ENCODE assay signal across 22 mouse cellular contexts in genomic region chr13:3635076-3635475, GRCm38 (mm10). TPM values are rescaled to one million over a fixed set of nuclear protein-coding genes. Genes with fewer than 3 reads are reported as not detected.
DNase-seq lines count a peak whose midpoint lies in the region; ATAC-seq and TF ChIP-seq lines count a peak whose summit lies in the region.
"Had no signal": no experiment of that assay in that cellular context is flagged by ENCODE, and none has a peak within 500 bp of the region (broad histone marks: within the 10 kb centered on the region; RNA-seq: fewer than 3 reads in every experiment).

No protein-coding gene starts in this region.

- TF ChIP-seq EP300 in liver, postnatal 0 days (IDR thresholded peaks at IDR 0.05; ENCODE audit: low read depth), result no peak

- peak overlapping the region; percentile 87; the same call in 1 of the 2 replicates for H3K4me2 ChIP-seq in liver, postnatal 0 days (ENCODE audit: low read depth, low read length)
- H3K4me2 ChIP-seq in liver, embryonic 12.5 days, result no peak overlapping the region

- TF ChIP-seq CTCF in liver, postnatal 0 days (IDR thresholded peaks at IDR 0.05; ENCODE audit: low read depth), result no peak

- DNase-seq in cerebellum, adult 9-10 months, result peak; percentile 36
- DNase-seq in cerebellum, postnatal 4 days (ENCODE audit: low spot score in 2 of 2), result no peak
- peak; percentile 48 for DNase-seq in kidney, adult 11 months
- no peak for DNase-seq in kidney, adult 18-20 months
- DNase-seq in liver, postnatal 0 days, result no peak
- peak; percentile 60 to 66 for DNase-seq in kidney, postnatal 36 days
- DNase-seq in left cerebral cortex, postnatal 25 days (ENCODE audit: low spot score in 2 of 2), result no peak
- DNase-seq: cerebellum, postnatal 10 days; embryo, embryonic 11 days; gastrocnemius, postnatal 36 days; heart, postnatal 36 days; layer of hippocampus, adult 9-11 months; left cerebral cortex, postnatal 4 days; lung, adult 18-20 months; lung, postnatal 10 days had no signal

- 74% methylated on average over 3 of the region's 3 CpGs for WGBS in liver, postnatal 0 days (ENCODE audit: insufficient replicate concordance)
- 72% methylated on average over 3 of the region's 3 CpGs for WGBS in liver, embryonic 12.5 days (ENCODE audit: insufficient replicate concordance)

- H3K36me3 ChIP-seq in liver, postnatal 0 days (replicated peaks; ENCODE audit: insufficient read depth, low read length), result no peaks in the 10 kb centered on the region
- no peaks in the 10 kb centered on the region for H3K36me3 ChIP-seq in liver, embryonic 12.5 days
- H3K36me3 ChIP-seq: embryonic facial prominence, embryonic 13.5 days; forebrain, embryonic 12.5 days; heart, embryonic 15.5 days; limb, embryonic 15.5 days; midbrain, embryonic 12.5 days; neural tube, embryonic 12.5 days had no signal

- no peak overlapping the region for H3K27ac ChIP-seq in liver, postnatal 0 days (ENCODE audit: low read depth)
- H3K27ac ChIP-seq in liver, embryonic 12.5 days, result no peak overlapping the region
- H3K27ac ChIP-seq: embryonic facial prominence, embryonic 13.5 days; forebrain, embryonic 12.5 days; heart, embryonic 15.5 days; limb, embryonic 15.5 days; midbrain, embryonic 12.5 days; neural tube, embryonic 12.5 days had no signal

- no peak for ATAC-seq in liver, postnatal 0 days
- no peak for ATAC-seq in liver, embryonic 12.5 days

- H3K4me3 ChIP-seq in liver, postnatal 0 days (ENCODE audit: low read depth, low read length), result no peak overlapping the region
- H3K4me3 ChIP-seq in liver, embryonic 12.5 days, result no peak overlapping the region

- intact Hi-C loops in left cerebral cortex, postnatal 25 days (cut with DNase I), result no loop called here

- H3K4me1 ChIP-seq in liver, postnatal 0 days (ENCODE audit: insufficient read depth), result peaks cover 6% of the 10 kb centered on the region; the same call in 1 of the 2 replicates
- peaks cover 18% of the 10 kb centered on the region; the same call in 1 of the 2 replicates for H3K4me1 ChIP-seq in liver, embryonic 12.5 days
- H3K4me1 ChIP-seq: forebrain, embryonic 12.5 days; neural tube, embryonic 12.5 days had no signal

- H3K9ac ChIP-seq in liver, postnatal 0 days (replicated peaks), result no peak overlapping the region
- H3K9ac ChIP-seq in liver, embryonic 12.5 days, result no peak overlapping the region

- no peaks in the 10 kb centered on the region for H3K27me3 ChIP-seq in liver, postnatal 0 days (ENCODE audit: insufficient read depth, low read length)
- H3K27me3 ChIP-seq in liver, embryonic 12.5 days (replicated peaks), result 0 out of 2 replicates have a peak, but pooled peaks cover 9% of the 10 kb centered on the region
- H3K27me3 ChIP-seq: embryonic facial prominence, embryonic 13.5 days; heart, embryonic 15.5 days; limb, embryonic 15.5 days; neural tube, embryonic 12.5 days had no signal

- no peaks in the 10 kb centered on the region for H3K9me3 ChIP-seq in liver, postnatal 0 days (ENCODE audit: low read length)
- no peaks in the 10 kb centered on the region for H3K9me3 ChIP-seq in liver, embryonic 12.5 days (replicated peaks)
- H3K9me3 ChIP-seq: embryonic facial prominence, embryonic 13.5 days; forebrain, embryonic 12.5 days; heart, embryonic 15.5 days; limb, embryonic 15.5 days; midbrain, embryonic 12.5 days had no signal

RNA-seq across cellular contexts. Expression of gene Asb13, which starts 1.2 kb away (rescaled TPM):
- polyA plus RNA-seq in liver, postnatal 0 days (2015; fragmentation: Nextera tagmentation; extraction: Ambion mirVana), result 5.6 and 7.8 TPM in 2 replicates
- 3.3 and 3.6 TPM in 2 replicates for polyA plus RNA-seq in liver, embryonic 12.5 days (2016; fragmentation: Nextera tagmentation; extraction: Ambion mirVana)
- 10 to 100 TPM; 39.3 to 40.5 TPM for total RNA-seq in left cerebral cortex, postnatal 25 days (2021)

RNA-seq across cellular contexts. Expression of gene Fam208b, which starts 24.2 kb away (rescaled TPM):
- polyA plus RNA-seq in liver, postnatal 0 days (2015; fragmentation: Nextera tagmentation; extraction: Ambion mirVana), result 2.8 and 3.0 TPM in 2 replicates
- polyA plus RNA-seq in liver, embryonic 12.5 days (2016; fragmentation: Nextera tagmentation; extraction: Ambion mirVana), result 7.4 and 7.8 TPM in 2 replicates
- 10 to 100 TPM; 24.7 to 30.1 TPM for total RNA-seq in left cerebral cortex, postnatal 25 days (2021)

Comparison
In these comparisons a context has a peak if more than half of its experiments do, and no peak if none do; other contexts are left out.
1. DNase-seq: peak in cerebellum, adult 9-10 months (single experiment), kidney, adult 11 months (single experiment) and kidney, postnatal 36 days (2 of 2); none in cerebellum, postnatal 4 days (0 of 2), kidney, adult 18-20 months (single experiment), liver, postnatal 0 days (single experiment) and left cerebral cortex, postnatal 25 days (0 of 2).